Mouse (Mus musculus): Measurements from ENCODE around the gene Dtx3. TPM values are rescaled to one million over a fixed set of nuclear protein-coding genes. Genes with fewer than 3 reads are reported as not detected.
"Not testable (repeated sequence)": the region's sequence is repeated elsewhere in the genome, so short reads cannot be mapped to it uniquely, and the experiment has no call there.

Gene Dtx3
- total and polyA plus RNA-seq, 2 experiments from 2014 or later = 217 to 258 TPM

- Histone ChIP-seq H3K4me3 (ENCODE audit: low read depth, low read length) (no peak overlapping the region), H3K4me2 (ENCODE audit: low read depth, low read length, poor library complexity, severe bottlenecking) (no peak overlapping the region), H3K9me3 (ENCODE audit: low read length) (no peaks in the 10 kb centered on the region), H3K9ac (replicated peaks; ENCODE audit: low read length, poor library complexity, severe bottlenecking) (no peak overlapping the region), H3K27me3 (ENCODE audit: insufficient read depth, low read length) (no peaks in the 10 kb centered on the region), H3K27ac (ENCODE audit: low read depth, low read length) (no peak overlapping the region), H3K36me3 (ENCODE audit: insufficient read depth, low read length) (no peaks in the 10 kb centered on the region), H3K4me1 (ENCODE audit: insufficient read depth, low read length) (no peaks in the 10 kb centered on the region)
- no peak for TF ChIP-seq CTCF (IDR thresholded peaks at IDR 0.05)
- WGBS = 98% methylated on average over 2 of the region's 2 CpGs
- ATAC-seq (ENCODE audit: low FRiP score) (no peak), DNase-seq (ENCODE audit: low spot score) (no peak)
Measured at GRCm38 (mm10) chr10:127154241-127154640, 41.3 kb downstream of the Dtx3 start.

- H3K4me1 ChIP-seq (ENCODE audit: insufficient read depth, low read length) = no peaks in the 10 kb centered on the region
- H3K4me3 ChIP-seq (ENCODE audit: low read depth, low read length) = no peak overlapping the region
- no peak for DNase-seq (ENCODE audit: low spot score)
- H3K36me3 ChIP-seq (ENCODE audit: insufficient read depth, low read length) = no peaks in the 10 kb centered on the region
- no peaks in the 10 kb centered on the region for H3K9me3 ChIP-seq (ENCODE audit: low read length)
- WGBS = 90% methylated on average over 7 of the region's 7 CpGs
- TF ChIP-seq CTCF (IDR thresholded peaks at IDR 0.05) = no peak
- H3K27me3 ChIP-seq (ENCODE audit: insufficient read depth, low read length) = no peaks in the 10 kb centered on the region
- no peak overlapping the region for H3K9ac ChIP-seq (replicated peaks; ENCODE audit: low read length, poor library complexity, severe bottlenecking)
- H3K4me2 ChIP-seq (ENCODE audit: low read depth, low read length, poor library complexity, severe bottlenecking) = no peak overlapping the region
- ATAC-seq (ENCODE audit: low FRiP score) = no peak
- H3K27ac ChIP-seq (ENCODE audit: low read depth, low read length) = no peak overlapping the region
Measured at GRCm38 (mm10) chr10:127153323-127153722, 42.2 kb downstream of the Dtx3 start.

DNA sequence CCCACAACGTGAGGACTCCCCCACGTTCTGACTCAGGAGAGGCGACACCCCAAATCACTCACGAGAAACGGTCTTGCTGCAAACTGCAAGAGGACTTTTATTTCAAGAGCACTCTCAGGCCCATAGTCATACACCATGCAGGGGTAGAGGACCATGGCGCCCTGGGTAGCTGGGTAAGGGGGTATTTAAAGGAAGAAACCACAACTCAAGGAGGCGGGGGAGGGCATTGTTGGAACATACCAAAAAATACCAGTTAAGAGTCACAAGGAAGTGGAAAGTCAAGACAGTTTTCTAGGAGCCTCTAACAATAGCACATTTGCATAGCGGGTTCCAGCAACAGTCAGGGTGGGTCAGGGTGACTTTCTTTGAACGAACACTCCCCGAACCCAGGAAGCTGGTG lies 43.0 kb downstream of the Dtx3 start:
- not testable (repeated sequence) for H3K27ac ChIP-seq (ENCODE audit: low read depth, low read length); H3K27me3 ChIP-seq (ENCODE audit: insufficient read depth, low read length); H3K9ac ChIP-seq (replicated peaks; ENCODE audit: low read length, poor library complexity, severe bottlenecking); DNase-seq (ENCODE audit: low spot score); H3K4me3 ChIP-seq (ENCODE audit: low read depth, low read length); H3K4me2 ChIP-seq (ENCODE audit: low read depth, low read length, poor library complexity, severe bottlenecking); H3K9me3 ChIP-seq (ENCODE audit: low read length); H3K4me1 ChIP-seq (ENCODE audit: insufficient read depth, low read length); H3K36me3 ChIP-seq (ENCODE audit: insufficient read depth, low read length); ATAC-seq (ENCODE audit: low FRiP score)
- 90% methylated on average over 10 of the region's 10 CpGs for WGBS

DNA sequence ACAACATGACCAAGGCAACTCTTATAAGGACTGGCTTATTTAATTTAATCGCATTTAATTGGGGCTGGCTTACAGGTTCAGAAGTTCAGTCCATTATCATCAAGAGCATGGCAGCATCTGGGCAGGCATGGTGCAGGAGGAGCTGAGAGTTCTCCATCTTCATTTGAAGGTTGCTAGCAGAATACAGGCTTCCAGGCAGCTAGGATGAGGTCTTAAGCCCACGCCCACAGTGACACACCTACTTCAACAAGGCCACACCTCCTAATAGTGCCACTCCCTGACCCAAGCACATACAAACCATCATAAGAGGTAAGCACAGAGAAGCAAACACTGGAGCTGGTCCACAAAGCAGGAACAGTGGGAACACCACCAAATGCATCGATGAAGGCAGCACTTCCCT lies 44.3 kb downstream of the Dtx3 start:
- not testable (repeated sequence) for H3K9me3 ChIP-seq (ENCODE audit: low read length); H3K9ac ChIP-seq (replicated peaks; ENCODE audit: low read length, poor library complexity, severe bottlenecking); H3K4me2 ChIP-seq (ENCODE audit: low read depth, low read length, poor library complexity, severe bottlenecking); H3K27ac ChIP-seq (ENCODE audit: low read depth, low read length); H3K4me3 ChIP-seq (ENCODE audit: low read depth, low read length); H3K4me1 ChIP-seq (ENCODE audit: insufficient read depth, low read length); H3K27me3 ChIP-seq (ENCODE audit: insufficient read depth, low read length); DNase-seq (ENCODE audit: low spot score); ATAC-seq (ENCODE audit: low FRiP score); H3K36me3 ChIP-seq (ENCODE audit: insufficient read depth, low read length)
- 96% methylated on average over 3 of the region's 3 CpGs for WGBS

GRCm38 (mm10) chr10:127150471-127150872 lies 45.1 kb downstream of the Dtx3 start:
- DNase-seq (ENCODE audit: low spot score) = no peak
- WGBS = 86% methylated on average over 4 of the region's 4 CpGs
- Histone ChIP-seq H3K4me2 (ENCODE audit: low read depth, low read length, poor library complexity, severe bottlenecking) (no peak overlapping the region), H3K9me3 (ENCODE audit: low read length) (no peaks in the 10 kb centered on the region), H3K4me3 (ENCODE audit: low read depth, low read length) (no peak overlapping the region), H3K27me3 (ENCODE audit: insufficient read depth, low read length) (no peaks in the 10 kb centered on the region), H3K9ac (replicated peaks; ENCODE audit: low read length, poor library complexity, severe bottlenecking) (no peak overlapping the region), H3K36me3 (ENCODE audit: insufficient read depth, low read length) (no peaks in the 10 kb centered on the region), H3K27ac (ENCODE audit: low read depth, low read length) (no peak overlapping the region), H3K4me1 (ENCODE audit: insufficient read depth, low read length) (no peaks in the 10 kb centered on the region)
- no peak for ATAC-seq (ENCODE audit: low FRiP score)
- no peak for TF ChIP-seq CTCF (IDR thresholded peaks at IDR 0.05)

DNA sequence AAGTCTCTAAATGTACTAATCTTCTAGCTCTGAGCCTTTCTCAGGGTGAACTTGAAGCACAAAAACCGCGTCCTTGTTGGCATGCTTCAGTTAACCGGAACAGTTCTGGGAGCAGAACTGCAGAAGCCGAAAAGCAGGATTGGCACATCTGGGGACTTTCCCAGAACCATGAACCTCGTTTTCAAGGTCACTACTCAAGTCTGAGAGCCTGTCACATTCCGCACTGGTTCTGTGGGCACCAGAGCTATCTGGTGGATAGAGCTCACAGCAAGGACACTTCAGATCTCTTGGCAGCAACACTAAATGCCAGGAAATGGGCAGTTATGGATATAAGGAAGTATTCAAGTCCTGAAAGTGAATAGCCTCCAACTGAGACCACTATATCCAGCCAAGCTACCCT lies 48.4 kb downstream of the Dtx3 start:
- 83% methylated on average over 6 of the region's 6 CpGs for WGBS
- no peak for ATAC-seq (ENCODE audit: low FRiP score)
- Histone ChIP-seq H3K9me3 (ENCODE audit: low read length) (no peaks in the 10 kb centered on the region), H3K27me3 (ENCODE audit: insufficient read depth, low read length) (no peaks in the 10 kb centered on the region), H3K4me2 (ENCODE audit: low read depth, low read length, poor library complexity, severe bottlenecking) (no peak overlapping the region), H3K4me1 (ENCODE audit: insufficient read depth, low read length) (no peaks in the 10 kb centered on the region), H3K9ac (replicated peaks; ENCODE audit: low read length, poor library complexity, severe bottlenecking) (no peak overlapping the region), H3K4me3 (ENCODE audit: low read depth, low read length) (no peak overlapping the region), H3K27ac (ENCODE audit: low read depth, low read length) (no peak overlapping the region), H3K36me3 (ENCODE audit: insufficient read depth, low read length) (no peaks in the 10 kb centered on the region)
- TF ChIP-seq CTCF (IDR thresholded peaks at IDR 0.05) = no peak
- DNase-seq (ENCODE audit: low spot score) = no peak

DNA sequence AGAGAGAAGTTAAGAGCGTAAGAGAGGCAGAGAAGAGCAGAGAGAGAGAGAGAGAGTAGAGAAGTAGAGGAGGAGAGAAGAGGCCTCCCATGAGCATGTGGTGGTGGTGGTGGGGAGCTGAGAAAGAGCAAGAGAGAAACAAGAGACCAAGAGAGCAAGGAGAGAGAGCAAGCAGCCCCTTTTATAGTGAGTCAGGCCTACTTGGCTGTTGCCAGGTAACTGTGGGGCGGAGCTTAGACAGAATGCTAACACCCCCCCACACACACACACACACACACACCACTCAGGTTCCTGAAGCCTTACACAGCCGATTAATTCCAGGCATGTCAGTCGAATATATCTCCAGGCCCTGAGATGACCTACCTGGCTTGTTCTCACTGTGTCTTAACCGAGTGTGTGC lies 50.2 kb downstream of the Dtx3 start:
- no peak for ATAC-seq (ENCODE audit: low FRiP score)
- no peaks in the 10 kb centered on the region for H3K4me1 ChIP-seq (ENCODE audit: insufficient read depth, low read length)
- no peak overlapping the region for H3K9ac ChIP-seq (replicated peaks; ENCODE audit: low read length, poor library complexity, severe bottlenecking)
- H3K9me3 ChIP-seq (ENCODE audit: low read length) = no peaks in the 10 kb centered on the region
- WGBS = 81% methylated on average over 5 of the region's 5 CpGs
- no peaks in the 10 kb centered on the region for H3K36me3 ChIP-seq (ENCODE audit: insufficient read depth, low read length)
- no peak for DNase-seq (ENCODE audit: low spot score)
- no peak for TF ChIP-seq CTCF (IDR thresholded peaks at IDR 0.05)
- H3K4me2 ChIP-seq (ENCODE audit: low read depth, low read length, poor library complexity, severe bottlenecking) = no peak overlapping the region
- no peak overlapping the region for H3K27ac ChIP-seq (ENCODE audit: low read depth, low read length)
- no peak overlapping the region for H3K4me3 ChIP-seq (ENCODE audit: low read depth, low read length)
- H3K27me3 ChIP-seq (ENCODE audit: insufficient read depth, low read length) = no peaks in the 10 kb centered on the region
